Mouse (Mus musculus) heart, postnatal 0 days (tissue): ENCODE results near the gene Otx1. TPM values are rescaled to one million over a fixed set of nuclear protein-coding genes. Genes with fewer than 3 reads are reported as not detected.

Experiments
- ATAC-seq: fragments of 200-750 bp; cut with Nextera tagmentation; 2 replicates; pipeline ENCODE4 v1.8.0; 2017; ENCODE audit warnings: low read depth, moderate number of reproducible peaks, moderate library complexity; ENCODE audit not compliant: insufficient read depth
- DNase-seq: peaks from one replicate; pipeline ENCODE4 v3.0.0-alpha.2; 2016; ENCODE audit warnings: low spot score
- H3K27ac ChIP-seq: fragments of 300-500 bp; sonication (generic); 2 replicates; pipeline ENCODE4 v1.5.1; 2014; ENCODE audit warnings: low read depth, mild to moderate bottlenecking
- H3K27me3 ChIP-seq: fragments of 300-500 bp; sonication (generic); 2 replicates; pipeline ENCODE4 v1.6.1; 2014; ENCODE audit warnings: low read length, mixed read lengths; ENCODE audit not compliant: control insufficient read depth, insufficient read depth
- H3K36me3 ChIP-seq: fragments of 300-500 bp; sonication (generic); replicated peaks from 2 replicates; pipeline ENCODE4 v1.6.1; 2014; ENCODE audit warnings: low read length, mixed read lengths; ENCODE audit not compliant: control insufficient read depth, insufficient read depth
- H3K4me1 ChIP-seq: fragments of 300-500 bp; sonication (generic); 2 replicates; pipeline ENCODE4 v1.6.1; 2014; ENCODE audit warnings: antibody characterized with exemption; ENCODE audit not compliant: control insufficient read depth, insufficient read depth
- H3K4me2 ChIP-seq: fragments of 300-500 bp; sonication (generic); 2 replicates; pipeline ENCODE4 v1.6.1; 2014; ENCODE audit warnings: low read depth, mild to moderate bottlenecking, low read length, moderate library complexity
- H3K4me3 ChIP-seq: fragments of 300-500 bp; sonication (generic); 2 replicates; pipeline ENCODE4 v1.5.1; 2014; ENCODE audit warnings: low read depth, low read length
- H3K9ac ChIP-seq: fragments of 300-500 bp; sonication (generic); replicated peaks from 2 replicates; pipeline ENCODE4 v1.6.1; 2014; ENCODE audit warnings: low read depth, low read length, mixed read lengths
- H3K9me3 ChIP-seq: fragments of 300-500 bp; sonication (generic); replicated peaks from 2 replicates; pipeline ENCODE4 v1.6.1; 2016; ENCODE audit warnings: low read length; ENCODE audit not compliant: control insufficient read depth
- CTCF ChIP-seq: IDR thresholded peaks from 2 replicates; pipeline ENCODE4 v1.5.1; 2016; ENCODE audit warnings: antibody characterized with exemption, control low read depth, low read depth
- EP300 ChIP-seq: IDR thresholded peaks from 2 replicates; pipeline ENCODE4 v1.6.1; 2016; ENCODE audit warnings: antibody characterized with exemption, low read depth
- WGBS: fragments of 180-500 bp; shearing (Covaris S2); extraction: QIAGEN DNeasy Blood & Tissue Kit; methylation state at CpG from one replicate; pipeline ENCODE4 v1.1.7; 2014; 5-methylcytosine and 5-hydroxymethylcytosine counted together
- polyA plus RNA-seq: library from polyadenylated mRNA; unstranded; fragments of >200 nt; fragmentation: Nextera tagmentation; extraction: Ambion mirVana; gene quantifications from 2 replicates; pipeline ENCODE4 v1.2.1, GENCODE M21; 2015
- total RNA-seq: library from RNA; depleted of rRNA; stranded (reverse); fragments of >200 nt; gene quantifications from 2 replicates; pipeline ENCODE4 v1.2.3, GENCODE M21; 2014; ENCODE audit warnings: low replicate concordance

Otx1 gene
- total and polyA plus RNA-seq, 2 experiments from 2014 or later: 0.04 TPM; not detected in 1

GRCm38 (mm10) chr11:22002062-22002782, 475 bp downstream of the Otx1 start:
- peaks cover 20% of the 10 kb centered on the region for H3K36me3 ChIP-seq
- DNase-seq: no peak
- no peak for ATAC-seq
- WGBS: 1% methylated on average over 34 of the region's 34 CpGs
- H3K9ac ChIP-seq: peak overlapping the region; percentile 42; the same call in 1 of the 2 replicates
- peak overlapping the region; percentile 67 for H3K4me3 ChIP-seq
- peak overlapping the region; percentile 98 for H3K4me2 ChIP-seq
- peaks cover 87% of the 10 kb centered on the region for H3K27me3 ChIP-seq
- H3K27ac ChIP-seq: no peak overlapping the region
- 0 out of 2 replicates have a peak, but pooled peaks cover 11% of the 10 kb centered on the region for H3K4me1 ChIP-seq
- H3K9me3 ChIP-seq: no peaks in the 10 kb centered on the region
- TF ChIP-seq CTCF: no peak
- TF ChIP-seq EP300: no peak

GRCm38 (mm10) chr11:22001321-22002061, 1.2 kb downstream of the Otx1 start:
- WGBS: under 1% methylated on average over 43 of the region's 59 CpGs
- H3K9me3 ChIP-seq: no peaks in the 10 kb centered on the region
- DNase-seq (no peak), ATAC-seq (peak; percentile 83)
- H3K4me3 ChIP-seq: peak overlapping the region; percentile 67
- no peak overlapping the region for H3K27ac ChIP-seq
- H3K27me3 ChIP-seq: peaks cover 87% of the 10 kb centered on the region
- H3K4me2 ChIP-seq: peak overlapping the region; percentile 98
- 0 out of 2 replicates have a peak, but pooled peaks cover 11% of the 10 kb centered on the region for H3K4me1 ChIP-seq
- TF ChIP-seq EP300 (no peak), CTCF (no peak)
- peak overlapping the region; percentile 42; the same call in 1 of the 2 replicates for H3K9ac ChIP-seq
- peaks cover 12% of the 10 kb centered on the region; the same call in 1 of the 2 replicates for H3K36me3 ChIP-seq

DNA sequence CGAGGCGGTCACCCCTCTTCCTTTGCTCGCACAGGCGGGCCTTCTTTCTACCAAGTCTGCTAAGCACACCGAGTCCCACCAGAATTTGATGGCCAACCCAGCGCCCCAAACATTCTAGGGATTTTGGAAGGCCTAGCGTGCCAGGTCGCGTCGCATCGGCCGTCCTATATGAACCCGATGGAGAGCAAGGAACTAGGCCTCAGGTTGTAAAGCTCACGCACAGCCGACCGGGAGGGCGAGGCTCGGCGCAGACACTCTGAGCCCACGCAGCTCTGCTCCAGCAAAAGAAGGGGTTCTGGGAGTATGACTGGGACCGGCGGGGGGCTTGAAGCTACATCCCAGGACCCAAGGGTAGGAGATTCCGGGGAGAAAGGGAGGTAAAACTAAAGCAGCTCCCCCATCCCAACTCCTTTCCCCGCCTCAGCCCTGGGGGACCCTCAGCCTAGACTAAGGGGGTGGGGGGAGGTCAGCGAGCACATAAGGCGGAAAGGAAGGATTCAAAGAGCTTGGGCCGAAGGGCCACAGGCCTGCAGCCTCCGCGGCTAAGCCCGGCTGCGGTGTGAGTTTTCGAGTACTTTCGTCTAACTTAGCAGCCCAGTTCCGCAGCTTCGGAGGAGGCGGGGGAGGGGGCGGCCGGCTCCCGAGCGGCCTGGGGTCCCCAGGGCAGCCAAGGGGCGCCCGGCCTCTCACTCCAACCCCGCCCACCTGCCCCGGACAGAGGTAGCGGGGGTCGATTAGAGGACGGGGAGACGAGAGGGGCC, 2.2 kb downstream of the Otx1 start:
- H3K4me1 ChIP-seq: 0 out of 2 replicates have a peak, but pooled peaks cover 11% of the 10 kb centered on the region
- H3K9ac ChIP-seq: 0 out of 2 replicates have a peak overlapping the region, but pooled peaks have one; percentile 6
- TF ChIP-seq CTCF (no peak), EP300 (no peak)
- DNase-seq: no peak
- peak overlapping the region; percentile 98 for H3K4me2 ChIP-seq
- H3K27ac ChIP-seq: no peak overlapping the region
- WGBS: 19% methylated on average over 46 of the region's 48 CpGs
- H3K36me3 ChIP-seq: 0 out of 2 replicates have a peak, but pooled peaks cover 4% of the 10 kb centered on the region
- H3K4me3 ChIP-seq: peak overlapping the region; percentile 67
- no peak for ATAC-seq
- peaks cover 89% of the 10 kb centered on the region for H3K27me3 ChIP-seq
- H3K9me3 ChIP-seq: no peaks in the 10 kb centered on the region

GRCm38 (mm10) chr11:21999396-22000315, 3.0 kb downstream of the Otx1 start:
- no peak overlapping the region for H3K4me3 ChIP-seq
- peaks cover 91% of the 10 kb centered on the region for H3K27me3 ChIP-seq
- no peaks in the 10 kb centered on the region for H3K9me3 ChIP-seq
- no peak overlapping the region for H3K9ac ChIP-seq
- DNase-seq (no peak), ATAC-seq (no peak)
- no peaks in the 10 kb centered on the region for H3K36me3 ChIP-seq
- H3K4me1 ChIP-seq: 0 out of 2 replicates have a peak, but pooled peaks cover 11% of the 10 kb centered on the region
- no peak overlapping the region for H3K4me2 ChIP-seq
- WGBS: 49% methylated on average over 31 of the region's 31 CpGs
- no peak overlapping the region for H3K27ac ChIP-seq
- TF ChIP-seq EP300 (no peak), CTCF (no peak)
